Mouse (Mus musculus) midbrain, embryonic 13.5 days (tissue): Measurements from ENCODE around the gene Soga1. TPM values are rescaled to one million over a fixed set of nuclear protein-coding genes. Genes with fewer than 3 reads are reported as not detected.

Source experiments
- ATAC-seq: fragments of 200-750 bp; cut with Nextera tagmentation; 2 replicates; pipeline ENCODE4 v1.8.0; 2017; ENCODE audit warnings: mild to moderate bottlenecking, moderate TSS enrichment, moderate library complexity
- H3K27ac ChIP-seq: fragments of 300-500 bp; sonication (generic); 2 replicates; pipeline ENCODE4 v1.5.1; 2015; ENCODE audit warnings: inconsistent platforms, mild to moderate bottlenecking, moderate library complexity
- H3K27me3 ChIP-seq: fragments of 300-500 bp; sonication (generic); 2 replicates; pipeline ENCODE4 v1.6.1; 2015; ENCODE audit warnings: mild to moderate bottlenecking, inconsistent platforms
- H3K36me3 ChIP-seq: fragments of 300-500 bp; sonication (generic); 2 replicates; pipeline ENCODE4 v1.6.1; 2015; ENCODE audit warnings: mild to moderate bottlenecking, inconsistent platforms
- H3K4me1 ChIP-seq: fragments of 300-500 bp; sonication (generic); replicated peaks from 2 replicates; pipeline ENCODE4 v1.6.1; 2015; ENCODE audit warnings: inconsistent platforms
- H3K4me2 ChIP-seq: fragments of 300-500 bp; sonication (generic); replicated peaks from 2 replicates; pipeline ENCODE4 v1.6.1; 2015; ENCODE audit warnings: moderate library complexity, mild to moderate bottlenecking, inconsistent platforms
- H3K4me3 ChIP-seq: fragments of 300-500 bp; sonication (generic); replicated peaks from 2 replicates; pipeline ENCODE4 v1.5.1; 2015; ENCODE audit warnings: mild to moderate bottlenecking, inconsistent platforms
- H3K9ac ChIP-seq: fragments of 300-500 bp; sonication (generic); replicated peaks from 2 replicates; pipeline ENCODE4 v1.6.1; 2015; ENCODE audit warnings: mild to moderate bottlenecking, inconsistent platforms
- H3K9me3 ChIP-seq: fragments of 300-500 bp; sonication (generic); 2 replicates; pipeline ENCODE4 v1.6.1; 2016; ENCODE audit warnings: mild to moderate bottlenecking, inconsistent platforms
- WGBS: fragments of 180-500 bp; shearing (Covaris S2); methylation state at CpG from one replicate; pipeline ENCODE4 v1.1.7; 2015; 5-methylcytosine and 5-hydroxymethylcytosine counted together
- polyA plus RNA-seq: library from polyadenylated mRNA; unstranded; fragments of >200 nt; fragmentation: Nextera tagmentation; extraction: Ambion mirVana; gene quantifications from 2 replicates; pipeline ENCODE4 v1.2.1, GENCODE M21; 2015

The Soga1 gene
- polyA plus RNA-seq, 1 experiment from 2014 or later: 6.4 TPM

- Histone ChIP-seq H3K4me3 (no peak overlapping the region), H3K36me3 (peaks cover 50% of the 10 kb centered on the region), H3K9me3 (no peaks in the 10 kb centered on the region), H3K9ac (peak overlapping the region; percentile 56), H3K27me3 (no peaks in the 10 kb centered on the region), H3K27ac (peak overlapping the region; percentile 89), H3K4me2 (peak overlapping the region; percentile 39), H3K4me1 (peaks cover 42% of the 10 kb centered on the region)
- peak; percentile 86 for ATAC-seq
- WGBS: 8% methylated on average over 18 of the region's 18 CpGs
Measured at GRCm38 (mm10) chr2:157058342-157058998, 20.6 kb downstream of the Soga1 start.

GRCm38 (mm10) chr2:157057758-157058157 lies 21.3 kb downstream of the Soga1 start:
- H3K4me3 ChIP-seq: no peak overlapping the region
- H3K27ac ChIP-seq: peak overlapping the region; percentile 89
- no peak for ATAC-seq
- H3K9ac ChIP-seq: no peak overlapping the region
- no peaks in the 10 kb centered on the region for H3K27me3 ChIP-seq
- H3K36me3 ChIP-seq: peaks cover 57% of the 10 kb centered on the region
- WGBS: 83% methylated on average over 4 of the region's 4 CpGs
- no peaks in the 10 kb centered on the region for H3K9me3 ChIP-seq
- peaks cover 36% of the 10 kb centered on the region for H3K4me1 ChIP-seq
- H3K4me2 ChIP-seq: no peak overlapping the region

- Histone ChIP-seq H3K36me3 (peaks cover 63% of the 10 kb centered on the region), H3K27me3 (no peaks in the 10 kb centered on the region), H3K4me3 (no peak overlapping the region), H3K4me2 (no peak overlapping the region), H3K9ac (no peak overlapping the region), H3K27ac (0 out of 2 replicates have a peak overlapping the region, but pooled peaks have one; percentile 89), H3K4me1 (peaks cover 35% of the 10 kb centered on the region), H3K9me3 (no peaks in the 10 kb centered on the region)
- WGBS: 95% methylated on average over 3 of the region's 3 CpGs
- no peak for ATAC-seq
Measured at GRCm38 (mm10) chr2:157057186-157057585, 21.9 kb downstream of the Soga1 start.

- no peak overlapping the region for H3K9ac ChIP-seq
- no peaks in the 10 kb centered on the region for H3K9me3 ChIP-seq
- 91% methylated on average over 6 of the region's 6 CpGs for WGBS
- no peak overlapping the region for H3K4me3 ChIP-seq
- ATAC-seq: no peak
- no peaks in the 10 kb centered on the region for H3K27me3 ChIP-seq
- H3K27ac ChIP-seq: no peak overlapping the region
- peaks cover 69% of the 10 kb centered on the region for H3K36me3 ChIP-seq
- H3K4me2 ChIP-seq: no peak overlapping the region
- peaks cover 42% of the 10 kb centered on the region for H3K4me1 ChIP-seq
Measured at GRCm38 (mm10) chr2:157055721-157056120, 23.3 kb downstream of the Soga1 start.

- H3K36me3 ChIP-seq: peaks cover 63% of the 10 kb centered on the region
- H3K4me1 ChIP-seq: peaks cover 51% of the 10 kb centered on the region
- H3K9ac ChIP-seq: no peak overlapping the region; the same call in 1 of the 2 replicates
- H3K4me3 ChIP-seq: no peak overlapping the region
- 80% methylated on average over 5 of the region's 5 CpGs for WGBS
- no peaks in the 10 kb centered on the region for H3K27me3 ChIP-seq
- H3K4me2 ChIP-seq: no peak overlapping the region
- H3K9me3 ChIP-seq: no peaks in the 10 kb centered on the region
- no peak for ATAC-seq
- peak overlapping the region; percentile 44; the same call in 1 of the 2 replicates for H3K27ac ChIP-seq
Measured at GRCm38 (mm10) chr2:157054816-157055215, 24.2 kb downstream of the Soga1 start.

DNA sequence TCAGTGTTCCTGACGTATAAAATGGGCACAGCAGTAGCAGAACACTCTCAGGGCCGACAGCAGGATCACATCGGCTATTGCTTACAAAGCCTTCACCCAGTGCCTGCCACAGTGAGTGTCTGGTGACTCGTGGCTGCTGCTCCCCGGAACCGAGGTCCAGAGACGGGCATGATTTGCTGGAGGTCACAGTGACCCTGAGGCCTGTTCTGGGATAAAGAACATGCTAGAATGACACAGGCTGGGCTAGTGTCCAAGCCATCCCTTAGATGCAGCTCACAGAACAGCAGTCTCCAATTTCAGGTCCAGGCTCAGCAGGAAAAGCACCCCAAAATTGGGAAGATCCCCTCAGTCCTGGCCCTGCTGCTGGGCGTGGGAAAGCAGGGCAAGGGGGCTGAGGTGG lies 24.8 kb downstream of the Soga1 start:
- Histone ChIP-seq H3K36me3 (peaks cover 58% of the 10 kb centered on the region), H3K27ac (peak overlapping the region; percentile 44; the same call in 1 of the 2 replicates), H3K4me1 (peaks cover 53% of the 10 kb centered on the region), H3K4me2 (no peak overlapping the region), H3K27me3 (no peaks in the 10 kb centered on the region), H3K9me3 (no peaks in the 10 kb centered on the region), H3K4me3 (no peak overlapping the region), H3K9ac (no peak overlapping the region)
- 95% methylated on average over 8 of the region's 8 CpGs for WGBS
- no peak for ATAC-seq

- Histone ChIP-seq H3K9ac (no peak overlapping the region), H3K36me3 (peaks cover 55% of the 10 kb centered on the region), H3K4me2 (no peak overlapping the region), H3K4me1 (peaks cover 53% of the 10 kb centered on the region), H3K27me3 (no peaks in the 10 kb centered on the region), H3K27ac (no peak overlapping the region), H3K4me3 (no peak overlapping the region), H3K9me3 (no peaks in the 10 kb centered on the region)
- ATAC-seq: no peak
- 73% methylated on average over 4 of the region's 4 CpGs for WGBS
Measured at GRCm38 (mm10) chr2:157053787-157054186, 25.3 kb downstream of the Soga1 start.

DNA sequence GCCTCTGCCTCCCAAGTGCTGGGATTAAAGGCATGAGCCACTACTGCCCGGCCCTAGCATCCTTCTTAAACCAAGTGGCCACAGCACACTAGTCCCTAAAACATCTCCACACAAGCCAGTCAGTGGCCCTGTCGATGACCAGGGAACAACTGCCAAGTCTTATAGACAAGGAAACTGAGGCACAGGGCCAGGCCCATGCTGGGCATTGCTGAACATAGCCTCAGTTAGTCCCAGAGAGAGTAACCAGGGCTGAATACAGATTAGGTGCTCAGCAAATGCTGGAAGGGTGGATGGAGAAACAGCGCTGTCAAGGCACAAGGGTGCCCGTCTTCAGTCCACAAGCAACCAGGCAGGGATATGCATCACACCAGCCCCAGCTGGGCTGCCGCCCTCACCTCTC lies 25.9 kb downstream of the Soga1 start:
- no peaks in the 10 kb centered on the region for H3K9me3 ChIP-seq
- no peak overlapping the region for H3K27ac ChIP-seq
- H3K27me3 ChIP-seq: no peaks in the 10 kb centered on the region
- peaks cover 53% of the 10 kb centered on the region for H3K4me1 ChIP-seq
- peaks cover 60% of the 10 kb centered on the region for H3K36me3 ChIP-seq
- H3K4me2 ChIP-seq: no peak overlapping the region
- 94% methylated on average over 5 of the region's 5 CpGs for WGBS
- ATAC-seq: no peak
- H3K4me3 ChIP-seq: no peak overlapping the region
- H3K9ac ChIP-seq: no peak overlapping the region

DNA sequence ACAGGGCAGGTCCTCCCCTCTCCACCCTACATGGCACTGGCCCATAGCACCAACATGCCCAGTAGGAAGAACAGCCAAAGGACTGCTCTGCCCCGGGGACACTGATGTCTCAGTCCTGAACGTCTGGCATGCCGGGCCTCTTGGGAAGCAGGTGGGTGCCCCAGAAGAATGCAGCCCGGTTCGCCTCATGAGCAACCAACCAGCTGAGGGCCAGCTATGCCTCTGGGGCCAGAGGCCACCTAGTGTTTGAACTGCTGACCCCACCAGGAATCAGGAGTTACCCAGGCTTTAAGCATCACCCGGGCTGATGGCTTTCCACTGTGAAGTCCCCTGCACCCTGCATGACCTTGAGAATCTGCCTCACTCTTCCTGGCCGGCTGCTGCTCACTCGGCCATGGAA lies 26.6 kb downstream of the Soga1 start:
- H3K4me1 ChIP-seq: peaks cover 51% of the 10 kb centered on the region
- H3K4me2 ChIP-seq: no peak overlapping the region
- no peaks in the 10 kb centered on the region for H3K27me3 ChIP-seq
- H3K4me3 ChIP-seq: no peak overlapping the region
- H3K9ac ChIP-seq: no peak overlapping the region
- 83% methylated on average over 8 of the region's 8 CpGs for WGBS
- no peaks in the 10 kb centered on the region for H3K9me3 ChIP-seq
- peaks cover 62% of the 10 kb centered on the region for H3K36me3 ChIP-seq
- H3K27ac ChIP-seq: peak overlapping the region; percentile 25; the same call in 1 of the 2 replicates
- ATAC-seq: no peak

- H3K27ac ChIP-seq: peak overlapping the region; percentile 95
- H3K27me3 ChIP-seq: no peaks in the 10 kb centered on the region
- 26% methylated on average over 8 of the region's 8 CpGs for WGBS
- H3K9ac ChIP-seq: peak overlapping the region; percentile 37; the same call in 1 of the 2 replicates
- peaks cover 69% of the 10 kb centered on the region for H3K36me3 ChIP-seq
- H3K4me3 ChIP-seq: peak overlapping the region; percentile 23
- peak overlapping the region; percentile 48 for H3K4me2 ChIP-seq
- ATAC-seq: peak; percentile 93
- H3K9me3 ChIP-seq: no peaks in the 10 kb centered on the region
- H3K4me1 ChIP-seq: peaks cover 47% of the 10 kb centered on the region
Measured at GRCm38 (mm10) chr2:157049831-157050243, 29.2 kb downstream of the Soga1 start.

DNA sequence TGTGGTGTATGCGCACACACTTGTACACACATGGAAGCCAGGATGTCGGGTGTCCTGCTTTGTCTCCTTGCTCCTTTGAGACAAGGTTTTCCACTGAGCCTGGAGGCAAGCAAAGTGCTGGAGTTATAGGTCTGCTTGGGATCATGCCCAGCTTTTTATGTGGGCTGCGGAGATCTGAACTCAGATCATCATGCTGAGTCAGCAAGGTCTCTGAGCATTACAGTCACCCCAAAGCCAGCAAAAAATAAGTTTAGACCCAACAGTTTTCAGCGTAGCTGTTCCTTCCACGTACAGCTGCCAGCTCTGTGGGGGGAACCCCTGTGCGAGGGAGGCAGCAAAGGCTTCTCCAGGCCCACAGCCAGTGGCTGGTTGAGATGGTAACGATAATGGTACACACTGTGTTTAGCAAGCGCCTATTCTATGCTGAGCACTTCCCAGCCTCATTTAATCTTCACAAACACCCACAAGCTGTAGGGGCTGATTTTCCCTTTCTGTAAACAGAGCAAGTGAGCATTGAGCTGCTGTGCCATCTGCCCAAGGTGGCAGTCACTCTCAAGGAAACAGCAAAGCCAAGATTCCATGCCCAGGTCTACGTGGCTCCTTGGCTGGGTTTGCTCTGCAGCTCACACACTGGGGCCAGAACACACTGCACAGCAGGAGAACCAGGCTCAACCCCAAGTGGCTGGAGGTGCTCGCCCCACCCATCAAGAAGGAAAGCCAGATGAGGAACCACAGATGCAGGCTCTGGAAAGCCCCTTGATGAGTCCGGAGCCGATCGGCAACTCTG lies 30.5 kb downstream of the Soga1 start:
- 86% methylated on average over 13 of the region's 13 CpGs for WGBS
- H3K9me3 ChIP-seq: no peaks in the 10 kb centered on the region
- no peak overlapping the region for H3K4me3 ChIP-seq
- H3K27ac ChIP-seq: peak overlapping the region; percentile 95
- no peak for ATAC-seq
- H3K36me3 ChIP-seq: peaks cover 71% of the 10 kb centered on the region
- peaks cover 47% of the 10 kb centered on the region for H3K4me1 ChIP-seq
- H3K4me2 ChIP-seq: no peak overlapping the region
- H3K9ac ChIP-seq: 0 out of 2 replicates have a peak overlapping the region, but pooled peaks have one; percentile 11
- no peaks in the 10 kb centered on the region for H3K27me3 ChIP-seq

GRCm38 (mm10) chr2:157046956-157047355 lies 32.1 kb downstream of the Soga1 start:
- H3K27me3 ChIP-seq: no peaks in the 10 kb centered on the region
- H3K36me3 ChIP-seq: peaks cover 57% of the 10 kb centered on the region
- H3K4me1 ChIP-seq: peaks cover 40% of the 10 kb centered on the region
- 94% methylated on average over 5 of the region's 5 CpGs for WGBS
- H3K27ac ChIP-seq: no peak overlapping the region
- no peak overlapping the region for H3K4me3 ChIP-seq
- no peak overlapping the region for H3K4me2 ChIP-seq
- ATAC-seq: no peak
- no peak overlapping the region for H3K9ac ChIP-seq
- H3K9me3 ChIP-seq: no peaks in the 10 kb centered on the region
